Mouse (Mus musculus): ENCODE data around the gene Arid3b. TPM values are rescaled to one million over a fixed set of nuclear protein-coding genes. Genes with fewer than 3 reads are reported as not detected.
A peak's percentile ranks its signal among the peaks of the same experiment; 100 is the strongest.

The Arid3b gene
- polyA plus RNA-seq, 1 experiment from 2014 or later, result 7.4 TPM

DNA sequence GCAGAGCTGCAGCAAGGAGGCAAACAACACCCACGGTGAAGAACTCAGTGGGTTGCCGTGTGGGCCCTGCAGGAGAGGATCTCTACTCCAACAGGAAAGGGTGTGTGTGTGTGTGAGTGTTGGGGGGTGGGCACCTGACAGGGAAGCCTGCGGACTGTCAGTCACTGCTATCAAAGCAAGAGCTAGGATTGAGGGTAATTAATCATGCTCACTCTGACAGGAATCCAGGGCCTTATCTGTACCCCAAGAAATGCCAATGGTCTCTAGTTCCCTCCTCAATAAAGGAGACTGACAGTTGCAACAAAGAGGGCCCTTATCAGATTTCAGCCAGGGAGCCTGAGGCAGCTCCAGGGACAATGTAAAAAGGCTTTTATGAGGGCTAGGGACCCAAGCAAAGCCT, 33.5 kb downstream of the Arid3b start:
- Histone ChIP-seq H3K4me2 (replicated peaks) (no peak overlapping the region), H3K9ac (no peak overlapping the region), H3K4me1 (replicated peaks) (peaks cover 31% of the 10 kb centered on the region), H3K9me3 (no peaks in the 10 kb centered on the region), H3K4me3 (replicated peaks) (no peak overlapping the region), H3K27ac (peak overlapping the region; percentile 45; the same call in 1 of the 2 replicates), H3K36me3 (no peaks in the 10 kb centered on the region), H3K27me3 (replicated peaks) (no peaks in the 10 kb centered on the region)
- WGBS, result 16% methylated on average over 3 of the region's 3 CpGs
- peak; percentile 56 for ATAC-seq

DNA sequence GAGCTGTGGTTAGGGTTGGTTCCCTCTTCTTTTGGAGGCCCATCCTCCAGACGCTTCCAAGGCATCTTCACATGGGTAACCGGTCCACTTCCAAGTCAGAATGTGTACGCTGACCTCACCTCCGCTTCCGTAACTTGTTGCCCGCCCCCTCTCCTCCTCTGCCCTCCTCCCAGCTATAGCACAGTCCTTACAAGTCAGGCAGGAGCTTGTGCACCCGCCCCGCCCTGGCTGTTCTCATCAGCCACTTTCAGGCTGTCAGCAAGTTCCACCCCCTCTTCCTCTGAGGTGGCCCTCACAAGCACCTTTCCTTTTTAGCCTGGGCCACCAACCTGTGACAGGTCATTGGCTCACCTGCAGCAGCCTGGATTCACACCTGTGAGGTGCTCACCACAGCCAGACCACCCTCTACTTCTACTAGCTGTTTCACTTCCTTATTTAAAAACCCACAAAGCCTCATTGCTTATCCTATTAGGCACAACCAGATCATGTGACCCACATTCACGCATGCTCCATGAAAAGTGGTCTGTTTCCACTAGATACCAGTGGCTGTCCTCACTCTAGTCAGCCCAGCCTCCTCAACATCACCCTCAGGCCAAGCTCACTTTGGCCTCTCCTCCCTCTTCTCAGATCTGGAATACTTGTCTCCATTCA, 36.1 kb downstream of the Arid3b start:
- H3K36me3 ChIP-seq, result no peaks in the 10 kb centered on the region
- no peak for ATAC-seq
- no peaks in the 10 kb centered on the region for H3K9me3 ChIP-seq
- no peak overlapping the region for H3K27ac ChIP-seq
- WGBS, result 84% methylated on average over 9 of the region's 9 CpGs
- H3K4me2 ChIP-seq (replicated peaks), result no peak overlapping the region
- no peaks in the 10 kb centered on the region for H3K27me3 ChIP-seq (replicated peaks)
- peaks cover 21% of the 10 kb centered on the region for H3K4me1 ChIP-seq (replicated peaks)
- H3K9ac ChIP-seq, result no peak overlapping the region
- H3K4me3 ChIP-seq (replicated peaks), result no peak overlapping the region

DNA sequence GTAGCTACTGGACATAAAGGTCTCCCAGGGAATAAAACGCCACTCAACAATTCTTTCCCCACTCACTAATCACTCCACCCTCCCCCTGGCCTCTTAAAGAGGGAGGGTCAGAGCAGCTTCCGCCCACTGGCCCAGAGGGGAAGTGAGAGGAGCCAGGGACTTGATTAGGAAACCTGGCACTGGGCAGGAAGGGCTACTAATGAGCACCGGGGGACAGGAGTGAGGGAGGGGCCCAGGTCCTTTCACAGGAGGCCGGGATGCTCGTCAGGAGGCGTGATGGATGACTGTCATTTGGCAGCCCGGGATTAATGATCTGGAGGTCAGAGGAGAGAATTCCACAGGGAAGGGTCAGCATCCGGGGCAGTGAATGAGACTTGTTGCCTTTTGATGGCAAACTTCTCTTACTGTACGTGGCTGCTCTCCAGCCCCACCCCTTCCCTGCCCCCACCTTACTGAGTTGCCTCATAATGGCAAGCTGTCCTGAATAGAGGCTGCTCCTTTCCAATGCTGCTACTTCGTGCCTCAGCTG, 37.8 kb downstream of the Arid3b start:
- Histone ChIP-seq H3K27ac (no peak overlapping the region), H3K9me3 (no peaks in the 10 kb centered on the region), H3K27me3 (replicated peaks) (no peaks in the 10 kb centered on the region), H3K36me3 (no peaks in the 10 kb centered on the region), H3K4me2 (replicated peaks) (no peak overlapping the region), H3K4me1 (replicated peaks) (peaks cover 16% of the 10 kb centered on the region), H3K4me3 (replicated peaks) (no peak overlapping the region), H3K9ac (no peak overlapping the region)
- peak; percentile 40; the same call in 1 of the 2 replicates for ATAC-seq
- WGBS, result 29% methylated on average over 10 of the region's 10 CpGs

DNA sequence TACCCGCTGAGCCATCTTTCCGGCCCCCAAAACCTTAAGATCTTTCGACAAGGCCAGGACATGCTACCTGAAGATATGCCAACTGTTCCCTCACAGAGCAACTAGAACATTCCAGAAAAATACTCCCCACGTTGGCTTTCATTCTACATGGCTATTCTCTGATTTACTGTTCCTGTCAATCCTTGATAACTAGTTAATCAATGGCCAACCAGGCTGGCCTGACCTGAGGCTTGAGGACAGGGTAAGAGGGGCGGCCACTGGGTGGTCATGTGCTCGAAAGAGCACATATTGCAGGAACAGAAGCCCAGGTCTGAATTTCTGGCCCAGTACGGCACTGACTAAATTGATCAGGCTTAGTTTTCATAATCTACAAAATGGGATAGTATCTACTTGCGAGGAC, 39.1 kb downstream of the Arid3b start:
- H3K4me1 ChIP-seq (replicated peaks), result peaks cover 3% of the 10 kb centered on the region; the same call in 1 of the 2 replicates
- H3K27ac ChIP-seq, result no peak overlapping the region
- 88% methylated on average over 8 of the region's 8 CpGs for WGBS
- H3K9me3 ChIP-seq, result no peaks in the 10 kb centered on the region
- no peak overlapping the region for H3K4me2 ChIP-seq (replicated peaks)
- no peak for ATAC-seq
- H3K27me3 ChIP-seq (replicated peaks), result no peaks in the 10 kb centered on the region
- no peak overlapping the region for H3K9ac ChIP-seq
- H3K4me3 ChIP-seq (replicated peaks), result no peak overlapping the region
- H3K36me3 ChIP-seq, result no peaks in the 10 kb centered on the region

- no peak for ATAC-seq
- no peak overlapping the region for H3K9ac ChIP-seq
- H3K27me3 ChIP-seq (replicated peaks), result no peaks in the 10 kb centered on the region
- no peak overlapping the region for H3K4me2 ChIP-seq (replicated peaks)
- WGBS, result 79% methylated on average over 3 of the region's 3 CpGs
- no peak overlapping the region for H3K27ac ChIP-seq
- H3K4me1 ChIP-seq (replicated peaks), result no peaks in the 10 kb centered on the region
- no peaks in the 10 kb centered on the region for H3K36me3 ChIP-seq
- no peaks in the 10 kb centered on the region for H3K9me3 ChIP-seq
- no peak overlapping the region for H3K4me3 ChIP-seq (replicated peaks)
These were observed 46.9 kb downstream of the Arid3b start for GRCm38 (mm10) chr9:57789733-57790132.

- H3K27ac ChIP-seq, result no peak overlapping the region
- no peak overlapping the region for H3K4me3 ChIP-seq (replicated peaks)
- H3K27me3 ChIP-seq (replicated peaks), result no peaks in the 10 kb centered on the region
- no peaks in the 10 kb centered on the region for H3K9me3 ChIP-seq
- no peaks in the 10 kb centered on the region for H3K36me3 ChIP-seq
- H3K4me2 ChIP-seq (replicated peaks), result no peak overlapping the region
- H3K9ac ChIP-seq, result no peak overlapping the region
- no peaks in the 10 kb centered on the region for H3K4me1 ChIP-seq (replicated peaks)
- ATAC-seq, result no peak
- 92% methylated on average over 3 of the region's 3 CpGs for WGBS
These were observed 53.9 kb downstream of the Arid3b start for GRCm38 (mm10) chr9:57782656-57783055.

- Histone ChIP-seq H3K27me3 (replicated peaks) (no peaks in the 10 kb centered on the region), H3K36me3 (no peaks in the 10 kb centered on the region), H3K9ac (no peak overlapping the region), H3K27ac (no peak overlapping the region), H3K4me2 (replicated peaks) (no peak overlapping the region), H3K4me1 (replicated peaks) (0 out of 2 replicates have a peak, but pooled peaks cover 2% of the 10 kb centered on the region), H3K4me3 (replicated peaks) (no peak overlapping the region), H3K9me3 (no peaks in the 10 kb centered on the region)
- ATAC-seq, result no peak
- 70% methylated on average over 4 of the region's 4 CpGs for WGBS
These were observed 60.9 kb downstream of the Arid3b start for GRCm38 (mm10) chr9:57775736-57776135.

- H3K4me1 ChIP-seq (replicated peaks), result 0 out of 2 replicates have a peak, but pooled peaks cover 2% of the 10 kb centered on the region
- H3K4me2 ChIP-seq (replicated peaks), result no peak overlapping the region
- no peak for ATAC-seq
- H3K9ac ChIP-seq, result no peak overlapping the region
- no peak overlapping the region for H3K27ac ChIP-seq
- no peaks in the 10 kb centered on the region for H3K27me3 ChIP-seq (replicated peaks)
- H3K36me3 ChIP-seq, result no peaks in the 10 kb centered on the region
- H3K9me3 ChIP-seq, result no peaks in the 10 kb centered on the region
- 69% methylated on average over 5 of the region's 5 CpGs for WGBS
- H3K4me3 ChIP-seq (replicated peaks), result no peak overlapping the region
These were observed 61.6 kb downstream of the Arid3b start for GRCm38 (mm10) chr9:57775026-57775425.

- WGBS, result 6% methylated on average over 1 of the region's 1 CpGs
- Histone ChIP-seq H3K27me3 (replicated peaks) (no peaks in the 10 kb centered on the region), H3K4me2 (replicated peaks) (no peak overlapping the region), H3K4me3 (replicated peaks) (no peak overlapping the region), H3K4me1 (replicated peaks) (0 out of 2 replicates have a peak, but pooled peaks cover 2% of the 10 kb centered on the region), H3K9ac (no peak overlapping the region), H3K9me3 (no peaks in the 10 kb centered on the region), H3K36me3 (no peaks in the 10 kb centered on the region), H3K27ac (no peak overlapping the region)
- ATAC-seq, result no peak
These were observed 62.4 kb downstream of the Arid3b start for GRCm38 (mm10) chr9:57774168-57774567.

GRCm38 (mm10) chr9:57773754-57774153, 62.8 kb downstream of the Arid3b start:
- H3K9ac ChIP-seq, result no peak overlapping the region
- no peak overlapping the region for H3K4me3 ChIP-seq (replicated peaks)
- no peaks in the 10 kb centered on the region for H3K9me3 ChIP-seq
- H3K27ac ChIP-seq, result no peak overlapping the region
- no peaks in the 10 kb centered on the region for H3K27me3 ChIP-seq (replicated peaks)
- H3K36me3 ChIP-seq, result no peaks in the 10 kb centered on the region
- no peak overlapping the region for H3K4me2 ChIP-seq (replicated peaks)
- H3K4me1 ChIP-seq (replicated peaks), result 0 out of 2 replicates have a peak, but pooled peaks cover 2% of the 10 kb centered on the region
- ATAC-seq, result no peak
- 55% methylated on average over 3 of the region's 3 CpGs for WGBS

DNA sequence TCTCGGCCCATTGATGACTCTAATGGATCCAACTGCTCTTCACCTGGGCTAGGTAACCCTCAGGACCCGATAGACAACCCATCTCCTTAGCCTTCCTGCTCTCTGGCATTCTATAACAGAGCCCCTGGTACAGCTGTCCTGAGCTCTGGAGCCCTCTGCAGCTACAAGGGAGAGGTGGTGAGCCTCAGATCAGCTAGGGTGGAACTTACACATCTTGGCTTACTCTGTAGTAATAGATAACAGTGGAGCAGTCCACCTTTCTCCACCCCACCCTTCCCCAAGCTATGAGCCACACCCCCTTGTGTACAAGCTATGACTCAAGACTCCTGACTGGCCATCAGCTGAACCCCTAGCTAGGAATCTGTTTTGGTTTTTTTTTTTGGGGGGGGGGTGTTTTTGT, 65.8 kb downstream of the Arid3b start:
- H3K27ac ChIP-seq, result no peak overlapping the region
- WGBS, result 95% methylated on average over 2 of the region's 2 CpGs
- no peaks in the 10 kb centered on the region for H3K36me3 ChIP-seq
- no peak overlapping the region for H3K4me2 ChIP-seq (replicated peaks)
- no peak overlapping the region for H3K4me3 ChIP-seq (replicated peaks)
- H3K9me3 ChIP-seq, result no peaks in the 10 kb centered on the region
- H3K27me3 ChIP-seq (replicated peaks), result no peaks in the 10 kb centered on the region
- peak; percentile 52; the same call in 1 of the 2 replicates for ATAC-seq
- peaks cover 7% of the 10 kb centered on the region; the same call in 1 of the 2 replicates for H3K4me1 ChIP-seq (replicated peaks)
- H3K9ac ChIP-seq, result no peak overlapping the region

DNA sequence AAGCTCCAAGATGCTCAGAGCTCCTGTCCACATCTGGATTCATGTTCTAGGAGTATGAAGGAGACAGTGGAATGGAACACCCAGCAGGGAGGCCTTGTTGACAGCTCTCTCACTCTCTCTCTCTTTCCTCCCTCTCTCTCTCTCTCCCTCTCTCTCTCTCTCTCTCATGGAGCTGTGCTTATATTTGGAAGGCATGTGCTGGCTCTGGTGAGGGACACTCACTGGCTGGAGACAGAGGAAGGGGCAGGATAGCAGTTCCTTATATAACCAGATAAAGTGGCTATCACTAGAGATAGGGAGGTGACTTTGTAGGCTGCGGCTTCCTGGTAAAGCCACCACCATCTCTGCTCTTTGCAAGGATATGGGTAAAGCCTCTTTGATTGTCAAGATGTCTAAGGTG, 66.4 kb downstream of the Arid3b start:
- H3K4me1 ChIP-seq (replicated peaks), result peaks cover 6% of the 10 kb centered on the region; the same call in 1 of the 2 replicates
- 85% methylated on average over 1 of the region's 1 CpGs for WGBS
- H3K9ac ChIP-seq, result no peak overlapping the region
- H3K27me3 ChIP-seq (replicated peaks), result no peaks in the 10 kb centered on the region
- H3K4me3 ChIP-seq (replicated peaks), result no peak overlapping the region
- H3K27ac ChIP-seq, result no peak overlapping the region
- H3K4me2 ChIP-seq (replicated peaks), result no peak overlapping the region
- H3K9me3 ChIP-seq, result no peaks in the 10 kb centered on the region
- H3K36me3 ChIP-seq, result no peaks in the 10 kb centered on the region
- no peak for ATAC-seq

DNA sequence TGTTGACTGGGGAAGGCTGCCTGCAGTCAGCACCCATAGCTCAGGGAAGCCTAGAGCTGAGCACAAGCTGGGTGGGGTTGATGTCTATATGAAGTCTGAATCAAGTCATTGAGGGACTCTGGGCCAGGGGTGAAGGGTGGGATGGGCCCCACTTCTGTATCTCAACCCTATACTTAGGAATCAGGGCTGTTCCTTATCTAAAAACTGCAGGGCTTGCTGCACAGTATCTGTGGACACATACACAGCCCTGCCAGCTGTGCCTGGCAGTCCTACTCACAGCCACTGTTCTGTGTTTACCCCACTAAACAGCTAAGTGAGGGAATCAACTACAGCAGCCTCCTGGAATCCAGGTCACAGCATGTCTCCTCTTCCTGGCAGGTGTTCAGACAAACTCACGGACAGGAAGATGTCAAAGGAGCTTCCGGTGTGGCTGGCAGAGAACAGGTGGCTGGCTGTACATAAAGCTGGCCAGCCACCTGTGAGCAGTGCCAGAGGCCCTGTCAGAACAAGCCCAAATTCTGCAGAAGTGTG, 67.0 kb downstream of the Arid3b start:
- Histone ChIP-seq H3K4me2 (replicated peaks) (no peak overlapping the region), H3K4me3 (replicated peaks) (no peak overlapping the region), H3K9me3 (no peaks in the 10 kb centered on the region), H3K36me3 (no peaks in the 10 kb centered on the region), H3K9ac (no peak overlapping the region), H3K27ac (no peak overlapping the region), H3K4me1 (replicated peaks) (peaks cover 5% of the 10 kb centered on the region; the same call in 1 of the 2 replicates), H3K27me3 (replicated peaks) (no peaks in the 10 kb centered on the region)
- WGBS, result 55% methylated on average over 2 of the region's 2 CpGs
- ATAC-seq, result no peak
